1 mouse cellular context compared by ENCODE assay signal in genomic region chr7:25315306-25316041, GRCm38 (mm10).
TF ChIP-seq lines count a peak whose summit lies in the region.

No protein-coding gene starts in this region.

TF ChIP-seq in CH12.LX, 34 proteins besides CTCF, POLR2A, EP300 and RAD21 (continued from another document):
- TF ChIP-seq USF2 (conservative IDR thresholded peaks at IDR 0.05; ENCODE audit: low read depth, low read length) (no peak), UBTF (IDR thresholded peaks at IDR 0.05; ENCODE audit: low read depth, low read length) (no peak), PAX5 (IDR thresholded peaks at IDR 0.05; ENCODE audit: low read length) (no peak), ZC3H11A (IDR thresholded peaks at IDR 0.05; ENCODE audit: low read depth, low read length) (no peak), MXI1 (IDR thresholded peaks at IDR 0.05; ENCODE audit: low read depth, low read length) (no peak), E2F4 (IDR thresholded peaks at IDR 0.05; ENCODE audit: insufficient replicate concordance, low read depth, low read length) (no peak), MAZ (IDR thresholded peaks at IDR 0.05; ENCODE audit: low read depth, low read length) (no peak), ZKSCAN1 (IDR thresholded peaks at IDR 0.05; ENCODE audit: borderline replicate concordance, low read depth, low read length) (no peak), TCF12 (IDR thresholded peaks at IDR 0.05; ENCODE audit: low read depth, low read length) (no peak), NELFE (IDR thresholded peaks at IDR 0.05; ENCODE audit: low read depth, low read length) (no peak), MEF2A (IDR thresholded peaks at IDR 0.05; ENCODE audit: borderline replicate concordance, low read depth, low read length) (no peak)
